Comparison of ENCODE assay signal across 1 mouse cellular context in genomic region chr8:94634211-94634610, GRCm38 (mm10).
A peak's percentile ranks its signal among the peaks of the same experiment; 100 is the strongest.
TF ChIP-seq lines count a peak whose summit lies in the region.

No protein-coding gene starts in this region.

TF ChIP-seq in MEL, 35 proteins besides CTCF, POLR2A, EP300 and RAD21 (continued from another document):
- no peak for TF ChIP-seq UBTF (IDR thresholded peaks at IDR 0.05; ENCODE audit: borderline replicate concordance, insufficient read depth, low read depth, low read length)
- TF ChIP-seq SIN3A (IDR thresholded peaks at IDR 0.05; ENCODE audit: low read length) = peak; percentile 92
- TF ChIP-seq GABPA (IDR thresholded peaks at IDR 0.05; ENCODE audit: low read depth, low read length) = no peak
- peak; percentile 93 for TF ChIP-seq MAZ (IDR thresholded peaks at IDR 0.05; ENCODE audit: low read depth, low read length)
- peak; percentile 71 for TF ChIP-seq TAL1 (IDR thresholded peaks at IDR 0.05; ENCODE audit: low read length)
- 0 out of 2 replicates have a peak, but pooled peaks have one; percentile 28 for TF ChIP-seq ZNF384 (IDR thresholded peaks at IDR 0.05; ENCODE audit: low read depth, low read length)
- no peak for TF ChIP-seq USF1 (IDR thresholded peaks at IDR 0.05; ENCODE audit: low read depth, low read length)
- peak; percentile 68; the same call in 1 of the 2 replicates for TF ChIP-seq POLR2AphosphoS2 (IDR thresholded peaks at IDR 0.05; ENCODE audit: low read length)
- peak; percentile 71 for TF ChIP-seq HCFC1 (IDR thresholded peaks at IDR 0.05; ENCODE audit: low read depth, low read length)
